Mouse (Mus musculus): ENCODE data around the gene Tns2. TPM values are rescaled to one million over a fixed set of nuclear protein-coding genes. Genes with fewer than 3 reads are reported as not detected.

Gene Tns2
- polyA plus RNA-seq, 1 experiment: 19.4 TPM

- H3K27ac ChIP-seq (ENCODE audit: insufficient read depth, low read length): no peak overlapping the region
- peak; percentile 75 for TF ChIP-seq CTCF (IDR thresholded peaks at IDR 0.05; ENCODE audit: extremely low read depth, insufficient read depth, low read length)
- TF ChIP-seq POLR2A (IDR thresholded peaks at IDR 0.05; ENCODE audit: extremely low read depth, insufficient read depth, low read length): no peak
- H3K4me1 ChIP-seq (ENCODE audit: control insufficient read depth, insufficient read depth, low read length): peaks cover 7% of the 10 kb centered on the region
- no peak overlapping the region; the same call in 1 of the 2 replicates for H3K4me3 ChIP-seq (ENCODE audit: insufficient read depth, low read length)
Observed at GRCm38 (mm10) chr15:102107689-102108573, 7.7 kb downstream of the Tns2 start.

DNA sequence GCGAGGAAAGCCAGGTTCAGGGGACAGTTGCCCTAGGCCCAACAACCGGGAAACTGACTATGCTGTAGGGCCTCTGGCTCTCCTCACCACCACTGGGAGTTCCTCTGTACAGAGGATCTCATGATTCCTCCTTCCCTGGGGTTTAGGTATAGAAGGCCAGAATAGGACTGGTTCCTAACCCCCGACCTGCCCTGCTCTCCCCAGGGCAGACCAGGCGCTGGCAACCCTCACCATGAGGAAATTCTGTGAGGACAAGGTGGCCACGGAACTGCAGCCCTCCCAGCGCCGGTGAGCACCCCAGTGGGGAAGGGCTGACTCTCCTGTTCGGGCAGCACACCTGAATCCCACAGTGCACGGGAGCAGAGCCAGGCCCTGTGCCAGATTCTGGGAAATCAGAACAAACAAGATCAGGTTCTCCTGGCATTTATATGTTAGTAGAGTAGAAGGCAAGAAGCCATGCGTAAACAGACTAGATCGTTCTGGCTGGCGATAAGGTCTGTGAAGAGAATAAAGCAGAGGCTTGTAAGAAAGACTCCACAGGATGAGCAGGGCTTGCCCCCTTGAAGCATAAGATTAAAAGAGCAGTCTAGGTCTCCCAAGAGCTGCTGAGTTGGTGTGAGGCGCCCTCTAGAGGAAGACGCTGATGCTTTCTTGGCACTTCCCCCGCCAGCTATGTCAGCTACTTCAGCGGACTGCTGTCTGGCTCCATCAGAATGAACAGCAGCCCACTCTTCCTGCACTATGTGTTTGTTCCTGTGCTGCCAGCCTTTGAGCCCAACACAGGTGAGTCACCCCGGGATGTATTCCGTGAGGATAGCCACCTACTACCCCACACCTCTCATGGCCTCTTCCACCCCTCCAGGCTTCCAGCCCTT lies 8.7 kb downstream of the Tns2 start:
- Histone ChIP-seq H3K27ac (ENCODE audit: insufficient read depth, low read length) (no peak overlapping the region), H3K4me1 (ENCODE audit: control insufficient read depth, insufficient read depth, low read length) (peaks cover 7% of the 10 kb centered on the region), H3K4me3 (ENCODE audit: insufficient read depth, low read length) (no peak overlapping the region)
- TF ChIP-seq POLR2A (IDR thresholded peaks at IDR 0.05; ENCODE audit: extremely low read depth, insufficient read depth, low read length): no peak
- peak; percentile 80 for TF ChIP-seq CTCF (IDR thresholded peaks at IDR 0.05; ENCODE audit: extremely low read depth, insufficient read depth, low read length)

GRCm38 (mm10) chr15:102110271-102110670 lies 10.1 kb downstream of the Tns2 start:
- peaks cover 5% of the 10 kb centered on the region for H3K4me1 ChIP-seq (ENCODE audit: control insufficient read depth, insufficient read depth, low read length)
- H3K4me3 ChIP-seq (ENCODE audit: insufficient read depth, low read length): no peak overlapping the region
- no peak overlapping the region for H3K27ac ChIP-seq (ENCODE audit: insufficient read depth, low read length)
- TF ChIP-seq CTCF (IDR thresholded peaks at IDR 0.05; ENCODE audit: extremely low read depth, insufficient read depth, low read length) (no peak), POLR2A (IDR thresholded peaks at IDR 0.05; ENCODE audit: extremely low read depth, insufficient read depth, low read length) (no peak)

DNA sequence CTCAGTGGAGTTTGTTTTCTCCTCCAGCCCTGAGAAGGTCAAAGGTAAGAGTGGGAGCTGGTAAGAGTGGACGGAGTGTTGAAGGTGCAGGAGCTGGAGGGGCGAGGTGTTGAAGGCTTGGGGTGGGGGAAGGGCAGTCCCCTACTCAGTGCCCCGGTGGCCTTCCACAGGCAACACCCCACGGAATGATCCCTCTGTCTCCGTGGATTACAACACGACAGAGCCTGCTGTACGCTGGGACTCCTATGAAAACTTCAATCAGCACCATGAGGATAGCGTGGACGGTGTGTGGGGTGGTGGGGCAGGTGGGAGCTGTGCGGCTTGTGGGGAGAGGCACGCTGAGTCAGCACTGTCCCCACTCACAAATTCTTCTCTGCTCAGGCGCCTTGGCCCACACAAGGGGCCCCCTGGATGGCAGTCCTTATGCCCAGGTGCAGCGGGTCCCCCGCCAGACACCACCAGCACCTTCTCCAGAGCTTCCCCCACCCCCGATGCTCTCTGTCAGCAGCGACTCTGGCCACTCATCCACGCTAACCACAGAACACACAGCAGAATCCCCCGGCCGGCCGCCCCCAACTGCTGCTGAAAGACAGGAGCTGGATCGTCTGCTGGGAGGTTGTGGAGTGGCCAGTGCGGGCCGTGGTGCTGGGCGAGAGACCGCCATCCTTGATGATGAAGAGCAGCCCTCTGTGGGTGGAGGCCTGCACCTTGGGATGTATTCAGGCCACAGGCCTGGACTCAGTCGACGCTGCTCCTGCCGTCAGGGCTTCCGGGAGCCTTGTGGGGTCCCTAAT lies 10.7 kb downstream of the Tns2 start:
- no peak overlapping the region for H3K4me3 ChIP-seq (ENCODE audit: insufficient read depth, low read length)
- no peak overlapping the region for H3K27ac ChIP-seq (ENCODE audit: insufficient read depth, low read length)
- TF ChIP-seq CTCF (IDR thresholded peaks at IDR 0.05; ENCODE audit: extremely low read depth, insufficient read depth, low read length): no peak
- no peak for TF ChIP-seq POLR2A (IDR thresholded peaks at IDR 0.05; ENCODE audit: extremely low read depth, insufficient read depth, low read length)
- H3K4me1 ChIP-seq (ENCODE audit: control insufficient read depth, insufficient read depth, low read length): peaks cover 5% of the 10 kb centered on the region

DNA sequence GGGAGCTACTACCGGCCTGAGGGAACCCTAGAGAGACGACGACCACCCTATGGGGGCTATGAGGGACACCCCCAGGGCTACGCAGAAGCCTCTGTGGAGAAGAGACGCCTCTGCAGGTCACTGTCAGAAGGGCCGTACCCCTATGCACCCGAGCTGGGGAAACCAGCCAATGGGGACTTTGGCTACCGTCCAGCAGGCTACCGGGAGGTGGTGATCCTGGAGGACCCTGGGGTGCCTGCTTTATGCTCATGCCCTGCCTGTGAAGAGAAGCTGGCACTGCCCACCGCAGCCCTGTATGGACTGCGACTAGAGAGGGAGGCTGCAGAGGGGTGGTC lies 11.2 kb downstream of the Tns2 start:
- Histone ChIP-seq H3K4me3 (ENCODE audit: insufficient read depth, low read length) (no peak overlapping the region), H3K27ac (ENCODE audit: insufficient read depth, low read length) (no peak overlapping the region), H3K4me1 (ENCODE audit: control insufficient read depth, insufficient read depth, low read length) (peaks cover 5% of the 10 kb centered on the region)
- TF ChIP-seq POLR2A (IDR thresholded peaks at IDR 0.05; ENCODE audit: extremely low read depth, insufficient read depth, low read length) (no peak), CTCF (IDR thresholded peaks at IDR 0.05; ENCODE audit: extremely low read depth, insufficient read depth, low read length) (no peak)

GRCm38 (mm10) chr15:102112181-102112580 lies 12.0 kb downstream of the Tns2 start:
- Histone ChIP-seq H3K4me1 (ENCODE audit: control insufficient read depth, insufficient read depth, low read length) (peaks cover 5% of the 10 kb centered on the region), H3K27ac (ENCODE audit: insufficient read depth, low read length) (no peak overlapping the region), H3K4me3 (ENCODE audit: insufficient read depth, low read length) (no peak overlapping the region)
- TF ChIP-seq CTCF (IDR thresholded peaks at IDR 0.05; ENCODE audit: extremely low read depth, insufficient read depth, low read length) (no peak), POLR2A (IDR thresholded peaks at IDR 0.05; ENCODE audit: extremely low read depth, insufficient read depth, low read length) (no peak)

DNA sequence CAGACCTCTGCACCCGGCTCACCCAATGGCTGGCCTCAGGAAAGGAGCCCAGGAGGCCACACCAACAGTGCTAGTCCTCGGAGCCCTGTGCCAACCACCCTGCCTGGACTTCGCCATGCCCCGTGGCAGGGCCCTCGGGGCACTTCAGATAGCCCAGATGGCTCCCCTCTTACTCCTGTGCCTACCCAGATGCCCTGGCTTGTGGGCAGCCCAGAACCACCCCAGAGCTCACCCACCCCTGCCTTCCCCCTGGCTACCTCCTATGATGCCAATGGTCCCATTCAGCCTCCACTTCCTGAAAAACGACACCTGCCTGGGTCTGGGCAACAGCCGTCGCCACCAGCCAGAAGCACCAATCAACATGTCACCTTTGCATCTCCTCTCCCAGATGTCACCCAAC lies 12.6 kb downstream of the Tns2 start:
- Histone ChIP-seq H3K27ac (ENCODE audit: insufficient read depth, low read length) (no peak overlapping the region), H3K4me1 (ENCODE audit: control insufficient read depth, insufficient read depth, low read length) (peaks cover under 1% of the 10 kb centered on the region; the same call in 1 of the 2 replicates), H3K4me3 (ENCODE audit: insufficient read depth, low read length) (no peak overlapping the region)
- TF ChIP-seq POLR2A (IDR thresholded peaks at IDR 0.05; ENCODE audit: extremely low read depth, insufficient read depth, low read length) (no peak), CTCF (IDR thresholded peaks at IDR 0.05; ENCODE audit: extremely low read depth, insufficient read depth, low read length) (no peak)

DNA sequence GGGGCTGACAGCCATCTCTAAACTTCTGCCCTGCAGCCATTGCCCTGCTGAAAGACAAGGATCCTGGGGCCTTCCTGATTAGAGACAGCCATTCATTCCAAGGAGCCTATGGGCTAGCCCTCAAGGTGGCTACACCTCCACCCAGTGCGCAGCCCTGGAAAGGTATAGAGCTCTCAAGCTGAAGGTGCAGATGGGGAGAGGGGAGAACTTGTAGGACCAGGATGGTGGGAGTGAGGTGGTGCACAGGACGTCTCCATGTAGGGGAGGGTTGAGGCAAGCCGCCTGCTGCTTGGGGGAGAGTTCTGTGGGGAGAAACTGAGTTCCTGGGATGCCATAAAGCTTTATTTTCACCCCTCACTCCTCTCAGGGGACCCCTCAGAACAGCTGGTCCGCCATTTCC lies 13.5 kb downstream of the Tns2 start:
- no peak overlapping the region for H3K4me3 ChIP-seq (ENCODE audit: insufficient read depth, low read length)
- no peaks in the 10 kb centered on the region for H3K4me1 ChIP-seq (ENCODE audit: control insufficient read depth, insufficient read depth, low read length)
- TF ChIP-seq CTCF (IDR thresholded peaks at IDR 0.05; ENCODE audit: extremely low read depth, insufficient read depth, low read length) (no peak), POLR2A (IDR thresholded peaks at IDR 0.05; ENCODE audit: extremely low read depth, insufficient read depth, low read length) (no peak)
- H3K27ac ChIP-seq (ENCODE audit: insufficient read depth, low read length): no peak overlapping the region

- Histone ChIP-seq H3K4me1 (ENCODE audit: control insufficient read depth, insufficient read depth, low read length) (no peaks in the 10 kb centered on the region), H3K27ac (ENCODE audit: insufficient read depth, low read length) (no peak overlapping the region), H3K4me3 (ENCODE audit: insufficient read depth, low read length) (no peak overlapping the region)
- TF ChIP-seq POLR2A (IDR thresholded peaks at IDR 0.05; ENCODE audit: extremely low read depth, insufficient read depth, low read length): no peak
- TF ChIP-seq CTCF (IDR thresholded peaks at IDR 0.05; ENCODE audit: extremely low read depth, insufficient read depth, low read length): no peak
Observed at GRCm38 (mm10) chr15:102114651-102115260, 14.5 kb downstream of the Tns2 start.
